Mouse (Mus musculus) adrenal gland, adult (tissue): Measurements from ENCODE around the gene Ctsl.

Experiments used
- DNase-seq, 2 experiments: peaks; one replicate each; pipeline ENCODE4 v3.0.0; 2022 to 2023; ENCODE audit warnings: low spot score in 1 of 2; ENCODE audit not compliant: inconsistent age in 2 of 2

Ctsl gene

DNA sequence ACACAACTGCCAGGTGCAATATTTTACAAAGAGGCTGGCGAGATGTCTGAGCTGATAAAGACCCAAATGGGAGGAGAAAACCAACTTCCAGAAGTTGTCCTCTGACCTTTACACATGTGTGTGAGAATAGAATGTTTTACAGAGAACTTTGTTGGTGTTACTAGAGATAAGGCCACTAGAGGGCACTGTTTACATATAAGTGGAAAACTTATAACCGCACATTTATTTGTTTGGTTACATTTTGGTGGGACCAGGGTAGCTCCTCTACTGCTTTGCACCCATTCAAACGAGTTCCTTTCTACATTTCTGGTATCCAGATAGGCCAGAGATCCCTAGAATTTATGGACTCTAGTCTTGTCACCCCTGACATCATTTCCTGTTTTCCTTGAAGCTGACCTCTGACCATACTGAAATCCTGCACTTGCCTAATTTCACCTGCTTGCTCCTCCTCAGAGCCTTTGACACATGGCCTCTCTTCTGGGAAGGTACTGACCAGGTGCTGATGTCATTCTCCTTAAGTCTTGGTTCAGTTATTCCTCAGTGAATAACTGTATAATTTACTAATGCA lies 55.1 kb downstream of the Ctsl start:
- peak in 1 of 2 experiments; percentile 88 for DNase-seq

DNA sequence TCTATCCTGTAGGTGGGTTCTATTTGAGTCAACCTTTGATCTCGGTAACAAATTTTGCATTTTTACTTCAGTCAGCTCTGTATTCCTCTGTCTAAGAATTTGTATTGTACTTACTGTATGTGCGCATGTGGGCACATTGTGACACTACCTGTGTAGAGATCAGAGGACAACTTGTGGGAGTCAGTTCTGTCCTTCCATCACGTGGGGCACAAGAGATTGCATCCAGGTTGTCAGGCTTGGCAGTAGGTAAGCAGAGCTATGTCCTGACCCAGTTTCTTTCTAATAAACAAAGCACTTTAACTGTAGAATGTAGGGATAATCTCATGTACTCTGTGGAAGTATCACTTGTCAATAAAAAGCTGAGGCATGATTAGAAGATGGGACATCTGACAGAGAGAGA lies 56.6 kb downstream of the Ctsl start:
- DNase-seq = no peak

DNA sequence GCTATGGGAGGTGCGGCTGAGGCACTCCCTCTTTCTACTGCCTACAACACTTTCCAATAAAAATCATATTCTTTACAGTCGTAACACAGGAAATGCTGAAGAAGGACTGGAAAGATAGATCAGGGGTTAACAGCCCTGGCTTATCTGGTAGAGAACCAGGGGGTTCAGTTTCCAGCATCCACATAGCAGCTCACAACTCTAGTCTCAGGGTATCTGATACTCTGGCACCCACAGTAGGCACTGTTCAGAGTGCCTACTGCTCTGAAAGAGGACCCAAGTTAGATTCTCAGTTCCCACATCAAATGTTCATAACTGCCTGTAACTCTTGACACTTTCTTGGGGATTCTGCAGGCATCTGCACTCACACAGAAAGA lies 57.8 kb downstream of the Ctsl start:
- no peak for DNase-seq

DNA sequence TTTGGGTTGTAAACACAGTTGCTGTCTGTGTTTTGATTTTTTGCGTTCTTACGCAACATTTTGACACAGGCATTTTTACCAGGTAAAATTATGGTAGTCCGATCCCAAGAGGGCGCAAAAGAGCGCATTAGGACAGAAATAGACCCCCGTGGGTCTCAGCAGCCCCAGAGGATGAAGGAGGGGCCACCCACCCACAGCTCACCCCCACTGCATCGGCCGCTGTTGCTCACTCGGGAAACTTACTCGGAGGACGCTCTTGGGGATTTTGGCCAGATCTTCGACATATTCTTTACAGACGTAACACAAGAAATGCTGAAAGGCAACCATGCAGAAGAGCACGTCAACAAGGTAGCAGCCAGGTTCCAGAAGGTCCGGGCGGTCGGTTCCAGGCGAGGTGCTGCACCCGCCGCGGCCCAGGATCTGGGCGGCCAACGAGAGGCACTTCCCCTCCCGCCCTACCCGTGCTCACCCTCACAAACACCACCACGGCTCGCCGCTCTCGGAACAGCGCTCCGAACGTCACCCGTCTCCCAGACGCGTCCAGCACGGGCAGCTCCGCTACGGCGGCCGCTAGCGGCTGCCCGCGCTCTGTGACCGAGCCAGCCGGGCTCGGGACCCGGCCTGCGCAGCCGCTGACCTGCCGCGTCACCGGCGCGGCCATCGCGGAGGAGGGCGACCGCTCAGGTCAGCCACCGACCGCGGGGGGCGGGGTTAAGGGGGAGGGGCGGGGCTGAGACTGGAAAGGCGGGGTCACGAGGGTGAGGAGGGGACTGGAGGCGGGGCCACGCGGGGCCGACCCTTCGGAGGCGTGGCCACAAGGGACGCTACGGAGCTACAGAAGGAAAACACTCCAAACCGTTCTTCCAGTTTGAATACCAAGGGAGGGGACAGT lies 58.4 kb downstream of the Ctsl start, which contains the start of gene Aaed1:
TSS of gene Aaed1 (minus strand) at position 687 of the 892 bp plus-strand sequence.
- DNase-seq = peak; percentile 93 to 98

DNA sequence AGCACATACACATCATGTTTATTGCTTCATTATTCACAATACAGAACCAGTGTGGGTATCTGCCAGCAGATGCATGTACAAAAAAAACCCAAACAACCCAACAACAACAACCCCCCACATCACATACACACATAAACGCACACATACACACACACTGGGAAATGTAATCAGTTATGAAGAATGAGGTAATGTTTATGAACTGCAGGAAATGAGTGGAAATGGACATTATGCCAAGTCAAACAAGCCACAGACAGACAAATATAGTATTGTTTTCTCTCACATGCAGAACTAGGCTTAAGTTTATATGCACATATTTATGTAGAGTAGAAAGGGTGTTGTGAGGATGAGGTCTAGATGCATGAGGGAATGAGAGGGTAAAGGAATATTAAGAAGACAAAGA lies 59.4 kb downstream of the Ctsl start:
- DNase-seq = no peak

DNA sequence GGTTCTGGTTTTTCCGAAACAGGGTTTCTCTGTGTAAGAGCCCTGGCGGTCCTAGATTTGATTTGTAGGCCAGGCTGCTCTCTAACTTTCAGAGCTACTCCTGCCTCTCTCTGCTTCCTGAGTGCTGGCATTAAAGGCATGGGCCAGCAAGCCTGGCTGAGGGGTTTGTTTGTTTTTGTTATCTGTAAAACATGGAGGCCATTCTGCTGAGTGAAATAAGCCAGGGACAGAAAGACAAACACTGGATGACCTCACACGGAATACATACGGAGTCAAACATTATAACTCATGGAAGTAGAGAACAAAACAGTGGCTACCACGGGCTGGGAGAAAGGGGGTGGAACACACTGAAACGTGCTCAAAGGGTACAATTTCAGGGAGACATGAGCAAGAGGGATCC lies 60.1 kb downstream of the Ctsl start:
- DNase-seq = no peak

DNA sequence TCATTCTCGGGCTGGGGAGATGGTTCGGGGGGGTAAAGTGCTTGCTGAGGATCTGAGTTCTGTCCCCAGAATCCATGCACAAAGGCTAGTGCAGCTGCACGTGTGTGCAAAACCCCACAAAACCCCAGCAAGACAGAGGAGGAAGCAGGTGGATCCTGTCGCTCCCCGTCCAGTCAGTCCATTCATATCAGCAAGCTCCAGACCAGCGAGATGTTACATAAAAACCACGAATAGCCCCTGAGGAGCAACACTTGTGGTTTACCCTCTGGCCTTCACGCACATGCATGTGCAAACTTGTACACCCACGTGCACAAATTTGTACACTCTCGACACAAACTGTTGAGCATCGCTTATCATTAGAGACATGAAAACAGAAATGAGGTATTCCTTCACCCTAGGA lies 60.8 kb downstream of the Ctsl start:
- DNase-seq = no peak
